Mouse (Mus musculus) erythroblast, embryonic 14.5 days (primary cell): ENCODE data around the gene Cox14.

ENCODE experiments used
- GATA1 ChIP-seq: IDR thresholded peaks from 2 replicates; pipeline ENCODE4 v1.6.1; 2012; ENCODE audit warnings: low read length, inconsistent platforms, mixed read lengths
- TAL1 ChIP-seq: IDR thresholded peaks from 3 replicates; pipeline ENCODE4 v1.6.1; 2012; ENCODE audit warnings: low read length, inconsistent platforms, mixed read lengths

- TF ChIP-seq TAL1 = no peak
- no peak for TF ChIP-seq GATA1
These were observed 47.5 kb downstream of the Cox14 start for GRCm38 (mm10) chr15:99772925-99773324.
